Mouse (Mus musculus) heart, adult 2 months (tissue): ENCODE measurements at regions not wholly inside any gene's neighbourhood (a gene's known extent, or its start where the extent isn't known, plus 50 kb on each side); places are given as distances from the start of the nearest gene placed in this dataset.

Source experiments
- DNase-seq, 2 experiments: peaks; one replicate each; pipeline ENCODE4 v3.0.0; 2021
- H3K27ac ChIP-seq: fragments of 200-600 bp; 2 replicates; pipeline ENCODE4 v1.8.1; 2022
- H3K27me3 ChIP-seq: fragments of 200-500 bp; 2 replicates; pipeline ENCODE4 v1.6.1; 2012; ENCODE audit warnings: mild to moderate bottlenecking, low read length, inconsistent platforms, mixed read lengths; ENCODE audit not compliant: control insufficient read depth, insufficient read depth
- H3K36me3 ChIP-seq: fragments of 200-500 bp; 2 replicates; pipeline ENCODE4 v1.6.1; 2012; ENCODE audit warnings: low read length, inconsistent platforms; ENCODE audit not compliant: control insufficient read depth, insufficient read depth
- H3K4me1 ChIP-seq: fragments of 200-500 bp; 2 replicates; pipeline ENCODE4 v1.6.1; 2011; ENCODE audit warnings: low read length; ENCODE audit not compliant: control insufficient read depth, insufficient read depth
- H3K4me3 ChIP-seq: fragments of 200-600 bp; 2 replicates; pipeline ENCODE4 v1.8.1; 2022
- H3K79me2 ChIP-seq: fragments of 200-500 bp; replicated peaks from 2 replicates; pipeline ENCODE4 v1.6.1; 2012; ENCODE audit warnings: mild to moderate bottlenecking, inconsistent platforms, low read length, moderate library complexity, mixed read lengths; ENCODE audit not compliant: control insufficient read depth, insufficient read depth
- H3K9ac ChIP-seq: fragments of 200-500 bp; 2 replicates; pipeline ENCODE4 v1.6.1; 2012; ENCODE audit warnings: low read depth, mild to moderate bottlenecking, control low read depth, inconsistent platforms, low read length, mixed read lengths
- CTCF ChIP-seq: fragments of 200-600 bp; IDR thresholded peaks from 2 replicates; pipeline ENCODE4 v1.8.1; 2022; ENCODE audit warnings: antibody characterized with exemption, mild to moderate bottlenecking, moderate library complexity
- EP300 ChIP-seq: fragments of 200-500 bp; IDR thresholded peaks from 2 replicates; pipeline ENCODE4 v1.6.1; 2011; ENCODE audit warnings: low read depth, low read length, control low read depth; ENCODE audit not compliant: insufficient read depth
- POLR2A ChIP-seq: fragments of 200-500 bp; IDR thresholded peaks from 2 replicates; pipeline ENCODE4 v1.6.1; 2011; ENCODE audit warnings: mild to moderate bottlenecking, low read depth, low read length, control low read depth; ENCODE audit not compliant: insufficient read depth
- WGBS: fragments of 180-500 bp; shearing (Covaris S2); methylation state at CpG from one replicate; pipeline ENCODE4 v1.1.7; 2018; 5-methylcytosine and 5-hydroxymethylcytosine counted together
- intact Hi-C: fragments of 180-260 bp; cut with DNase I; formaldehyde crosslinking; loops from one replicate; pipeline ENCODE4 v1.15.1; 2025

DNA sequence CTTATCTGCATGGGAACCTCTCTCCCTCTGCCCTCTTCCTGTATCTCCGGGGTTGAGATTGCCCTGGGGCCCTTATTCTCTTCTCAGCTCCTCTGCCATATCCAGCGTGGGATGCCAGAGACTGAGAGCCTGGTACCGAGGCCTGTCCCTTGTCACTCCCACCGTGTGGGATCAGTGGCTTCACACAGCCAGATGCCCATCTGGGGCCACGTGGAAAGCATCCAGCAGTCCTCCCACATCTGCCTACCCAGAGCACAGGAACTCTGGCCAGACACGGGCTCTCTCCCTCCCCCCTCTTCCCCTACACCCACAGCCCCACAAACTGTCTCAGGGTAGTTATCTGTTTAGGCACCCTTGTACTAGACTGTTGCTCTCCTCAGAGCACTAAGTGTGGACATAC is 244.9 kb upstream of the Nat3 start:
- WGBS = 21% methylated on average over 6 of the region's 6 CpGs
- DNase-seq = no peak
- intact Hi-C loops = no loop called here

DNA sequence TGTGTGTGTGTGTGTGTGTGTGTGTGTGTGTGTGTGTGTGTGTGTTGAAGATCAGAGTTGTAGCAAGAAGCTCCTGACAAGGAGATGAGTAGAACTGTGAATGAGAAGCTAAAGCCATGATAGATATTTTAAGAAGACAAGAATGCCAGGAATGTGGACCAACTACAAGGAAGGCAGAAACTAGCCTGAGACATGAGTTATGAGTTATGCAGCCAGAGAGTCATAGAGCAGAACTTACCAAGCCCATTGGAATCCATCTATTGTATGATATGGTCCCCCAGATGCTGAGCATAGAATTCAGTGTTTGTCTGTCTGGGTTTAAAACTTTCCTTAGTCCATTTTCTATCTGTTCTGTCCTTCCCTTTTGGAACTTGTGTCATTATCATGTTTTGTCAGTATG is 244.2 kb upstream of the Nat3 start:
- Histone ChIP-seq H3K36me3 (no peaks in the 10 kb centered on the region), H3K4me1 (no peaks in the 10 kb centered on the region), H3K27me3 (no peaks in the 10 kb centered on the region), H3K9ac (no peak overlapping the region), H3K27ac (no peak overlapping the region), H3K4me3 (no peak overlapping the region), H3K79me2 (no peaks in the 10 kb centered on the region)
- TF ChIP-seq POLR2A = no peak
- no peak for DNase-seq
- intact Hi-C loops = no loop called here

More for the DNA sequence above, 244.9 kb upstream of the Nat3 start:
- H3K79me2 ChIP-seq = no peaks in the 10 kb centered on the region
- H3K9ac ChIP-seq = no peak overlapping the region
- no peaks in the 10 kb centered on the region for H3K4me1 ChIP-seq
- no peaks in the 10 kb centered on the region for H3K27me3 ChIP-seq
- H3K4me3 ChIP-seq = no peak overlapping the region
- H3K27ac ChIP-seq = no peak overlapping the region
- H3K36me3 ChIP-seq = no peaks in the 10 kb centered on the region
- TF ChIP-seq EP300 (no peak), POLR2A (no peak), CTCF (no peak)

- intact Hi-C loops = no loop called here
- no peaks in the 10 kb centered on the region for H3K27me3 ChIP-seq
- H3K9ac ChIP-seq = no peak overlapping the region
- no peak overlapping the region for H3K27ac ChIP-seq
- 59% methylated on average over 1 of the region's 1 CpGs for WGBS
- H3K4me3 ChIP-seq = no peak overlapping the region
- DNase-seq = no peak
- H3K36me3 ChIP-seq = no peaks in the 10 kb centered on the region
- TF ChIP-seq CTCF = no peak
- no peak for TF ChIP-seq POLR2A
- TF ChIP-seq EP300 = no peak
- no peaks in the 10 kb centered on the region for H3K4me1 ChIP-seq
- no peaks in the 10 kb centered on the region for H3K79me2 ChIP-seq
These were observed 213.2 kb upstream of the Nat3 start for GRCm38 (mm10) chr8:67310494-67310893.

DNA sequence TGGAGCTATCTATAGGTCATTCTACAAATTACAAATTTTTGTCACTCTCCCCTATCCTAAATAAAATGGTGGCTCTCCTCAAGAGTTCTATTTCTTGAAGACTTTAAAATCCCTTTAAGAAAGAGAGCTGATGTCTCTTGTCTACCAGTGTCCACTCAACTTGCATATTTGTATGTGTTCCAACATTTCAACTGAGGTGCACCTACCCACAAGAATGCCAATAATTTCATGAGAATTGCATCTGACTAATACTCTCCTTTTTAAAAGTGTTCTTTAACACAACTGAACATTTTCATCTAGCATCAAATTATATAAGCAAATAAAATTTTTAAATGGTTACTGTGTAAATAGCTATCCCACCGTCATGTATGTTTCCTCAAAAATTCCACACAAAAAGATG is 206.3 kb upstream of the Nat3 start:
- no peak overlapping the region for H3K9ac ChIP-seq
- no peaks in the 10 kb centered on the region for H3K4me1 ChIP-seq
- H3K4me3 ChIP-seq = no peak overlapping the region
- no peak for DNase-seq
- TF ChIP-seq EP300 = no peak
- no peak for TF ChIP-seq CTCF
- no peak for TF ChIP-seq POLR2A
- no peak overlapping the region for H3K27ac ChIP-seq
- intact Hi-C loops = no loop called here
- no peaks in the 10 kb centered on the region for H3K36me3 ChIP-seq
- no peaks in the 10 kb centered on the region for H3K79me2 ChIP-seq
- no peaks in the 10 kb centered on the region for H3K27me3 ChIP-seq
- 92% methylated on average over 1 of the region's 1 CpGs for WGBS

GRCm38 (mm10) chr8:67318675-67319074 is 205.0 kb upstream of the Nat3 start:
- WGBS = 66% methylated on average over 10 of the region's 10 CpGs
- Histone ChIP-seq H3K9ac (no peak overlapping the region), H3K79me2 (no peaks in the 10 kb centered on the region), H3K4me1 (no peaks in the 10 kb centered on the region), H3K4me3 (no peak overlapping the region), H3K27me3 (no peaks in the 10 kb centered on the region), H3K36me3 (no peaks in the 10 kb centered on the region), H3K27ac (no peak overlapping the region)
- no peak for TF ChIP-seq POLR2A
- no peak for TF ChIP-seq CTCF
- no peak for TF ChIP-seq EP300
- intact Hi-C loops = no loop called here
- no peak for DNase-seq

- WGBS = 76% methylated on average over 2 of the region's 2 CpGs
- no peaks in the 10 kb centered on the region for H3K79me2 ChIP-seq
- no peaks in the 10 kb centered on the region for H3K36me3 ChIP-seq
- H3K4me1 ChIP-seq = no peaks in the 10 kb centered on the region
- H3K27ac ChIP-seq = no peak overlapping the region
- intact Hi-C loops = no loop called here
- H3K27me3 ChIP-seq = no peaks in the 10 kb centered on the region
- no peak for DNase-seq
- H3K4me3 ChIP-seq = no peak overlapping the region
- TF ChIP-seq CTCF (no peak), POLR2A (no peak), EP300 (no peak)
- no peak overlapping the region for H3K9ac ChIP-seq
These were observed 203.1 kb upstream of the Nat3 start for GRCm38 (mm10) chr8:67320535-67320934.

- Histone ChIP-seq H3K27me3 (no peaks in the 10 kb centered on the region), H3K4me3 (no peak overlapping the region), H3K4me1 (no peaks in the 10 kb centered on the region), H3K36me3 (no peaks in the 10 kb centered on the region), H3K27ac (no peak overlapping the region), H3K79me2 (no peaks in the 10 kb centered on the region), H3K9ac (no peak overlapping the region)
- intact Hi-C loops = no loop called here
- 54% methylated on average over 2 of the region's 2 CpGs for WGBS
- no peak for DNase-seq
- TF ChIP-seq CTCF = no peak
- TF ChIP-seq POLR2A = no peak
- no peak for TF ChIP-seq EP300
These were observed 195.2 kb upstream of the Nat3 start for GRCm38 (mm10) chr8:67328439-67328838.
